Mouse (Mus musculus) ZHBTc4 (cell line): ENCODE measurements around the gene Hba-a1.
A peak's percentile ranks its signal among the peaks of the same experiment; 100 is the strongest.
"Not testable (repeated sequence)": the region's sequence is repeated elsewhere in the genome, so short reads cannot be mapped to it uniquely, and the experiment has no call there.

Source experiments
- DNase-seq: peaks from one replicate; pipeline ENCODE4 v3.0.0-alpha.2; 2011; ENCODE audit warnings: low read depth, low spot score

Hba-a1 gene

DNA sequence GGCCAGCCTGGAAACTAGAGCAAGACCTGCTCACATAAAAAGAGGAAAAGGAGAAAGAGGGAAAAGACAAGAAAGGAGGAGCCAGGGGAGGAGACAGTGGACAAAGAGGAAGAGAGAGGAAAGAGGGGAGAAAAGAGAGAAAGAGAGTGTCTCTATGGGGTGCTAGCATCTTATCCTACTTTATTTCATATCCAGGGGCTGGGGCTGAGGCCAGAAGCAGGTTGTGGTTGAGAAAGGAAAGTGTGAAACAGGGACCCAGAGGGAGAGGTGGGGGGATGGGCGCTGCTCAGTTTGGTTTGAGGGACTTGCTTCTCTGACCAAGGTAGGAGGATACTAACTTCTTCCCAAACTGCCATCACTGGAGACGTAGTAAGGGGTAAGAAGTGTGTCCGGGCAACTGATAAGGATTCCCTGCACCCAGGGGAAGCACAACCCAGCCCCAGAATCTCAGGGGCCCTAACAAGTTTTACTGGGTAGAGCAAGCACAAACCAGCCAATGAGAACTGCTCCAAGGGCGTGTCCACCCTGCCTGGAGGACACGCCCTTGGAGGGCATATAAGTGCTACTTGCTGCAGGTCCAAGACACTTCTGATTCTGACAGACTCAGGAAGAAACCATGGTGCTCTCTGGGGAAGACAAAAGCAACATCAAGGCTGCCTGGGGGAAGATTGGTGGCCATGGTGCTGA, at the start of gene Hba-a1:
Gene Hba-a1 (plus strand): TSS at position 421 of the 687 bp plus-strand sequence.
- DNase-seq, result not testable (repeated sequence)

DNA sequence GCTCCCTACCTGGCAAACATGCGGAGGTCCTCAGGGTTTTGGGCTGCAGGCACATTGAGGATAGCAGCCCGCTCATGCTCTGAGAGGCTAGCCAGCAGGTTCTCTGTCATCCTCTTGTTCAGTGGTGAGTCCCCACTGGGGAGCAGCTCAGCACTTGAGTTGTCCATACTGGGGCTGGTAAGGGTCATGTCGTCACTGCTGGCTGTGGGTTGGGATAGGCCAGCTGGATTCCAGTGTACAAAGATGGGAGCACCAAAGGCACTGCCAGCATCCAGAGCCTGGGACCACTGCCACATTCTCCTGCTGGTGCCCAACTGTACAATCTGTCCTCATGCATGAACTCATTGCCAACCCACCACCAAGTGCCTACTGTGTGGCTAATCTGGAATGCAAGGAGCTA, 49.4 kb upstream of the Hba-a1 start:
- no peak for DNase-seq

DNA sequence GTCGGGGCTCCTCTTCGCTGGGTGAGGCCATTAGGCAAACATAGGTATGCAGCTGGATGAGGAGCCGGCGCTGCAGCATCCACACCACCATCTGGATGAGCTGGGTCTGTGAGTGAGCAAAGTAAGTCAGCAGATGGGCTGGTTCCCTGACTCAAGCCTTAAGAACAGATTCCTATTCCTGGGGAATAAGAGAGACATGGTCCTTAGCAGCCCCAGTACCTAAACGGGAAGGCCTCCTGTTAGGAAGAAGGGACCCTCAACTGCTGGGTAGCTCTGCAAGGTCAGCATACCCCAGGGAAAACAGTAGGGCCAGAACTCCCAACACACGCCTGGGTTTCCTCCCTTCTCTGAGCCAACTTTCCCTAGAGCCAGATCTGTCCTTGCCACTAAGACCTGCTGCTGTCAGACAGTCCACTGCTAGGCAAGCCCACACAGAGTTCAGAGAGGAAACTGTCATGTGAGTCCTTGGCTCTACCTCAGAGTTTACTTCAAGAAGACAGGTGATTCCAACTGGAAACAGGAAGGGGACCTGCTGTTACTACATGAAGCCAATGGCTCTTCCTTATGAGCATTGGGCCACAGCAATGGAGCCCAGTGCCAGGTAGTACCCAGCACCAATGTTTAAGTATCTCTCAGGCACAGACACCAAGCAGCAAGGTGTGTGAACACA, 48.4 kb upstream of the Hba-a1 start:
- DNase-seq, result no peak

DNA sequence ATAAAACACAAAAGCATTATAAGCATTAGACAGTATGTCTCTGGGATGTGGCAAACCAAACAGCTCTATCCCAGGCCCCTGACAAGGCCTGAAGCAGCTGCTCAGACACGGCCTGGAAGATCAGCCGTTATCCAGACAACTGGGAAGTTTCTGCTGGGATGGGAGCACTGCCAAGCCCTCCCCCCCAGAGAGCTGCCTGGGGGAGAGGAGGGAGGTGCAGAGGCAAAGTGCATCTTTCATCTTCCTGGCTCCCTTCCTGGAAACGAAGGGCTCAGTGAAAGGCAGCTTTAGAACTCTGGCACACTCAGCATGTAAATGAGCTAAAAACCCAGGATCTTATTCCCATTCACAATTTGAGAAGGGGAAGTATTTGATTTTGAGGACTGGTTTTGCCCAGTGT, 47.7 kb upstream of the Hba-a1 start:
- no peak for DNase-seq

DNA sequence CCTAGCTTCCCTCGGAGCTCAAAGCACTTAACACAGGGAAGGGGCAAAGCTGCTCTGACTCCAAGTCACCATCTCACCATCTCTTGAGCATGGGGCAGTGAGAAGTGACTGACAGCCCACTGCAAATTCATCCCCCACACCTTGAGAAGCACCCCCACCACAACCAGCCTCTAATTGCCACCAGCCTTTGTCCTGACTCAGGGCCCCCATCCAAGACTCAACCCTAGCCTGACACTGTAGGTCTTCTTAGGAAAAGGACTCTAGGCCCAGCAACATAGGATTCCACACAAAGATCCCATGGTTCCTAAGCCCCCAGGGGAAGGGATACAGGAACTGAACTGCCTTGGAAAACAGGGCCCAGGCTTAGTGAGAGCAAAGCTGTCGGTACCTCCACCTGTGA, 47.2 kb upstream of the Hba-a1 start:
- DNase-seq, result no peak

DNA sequence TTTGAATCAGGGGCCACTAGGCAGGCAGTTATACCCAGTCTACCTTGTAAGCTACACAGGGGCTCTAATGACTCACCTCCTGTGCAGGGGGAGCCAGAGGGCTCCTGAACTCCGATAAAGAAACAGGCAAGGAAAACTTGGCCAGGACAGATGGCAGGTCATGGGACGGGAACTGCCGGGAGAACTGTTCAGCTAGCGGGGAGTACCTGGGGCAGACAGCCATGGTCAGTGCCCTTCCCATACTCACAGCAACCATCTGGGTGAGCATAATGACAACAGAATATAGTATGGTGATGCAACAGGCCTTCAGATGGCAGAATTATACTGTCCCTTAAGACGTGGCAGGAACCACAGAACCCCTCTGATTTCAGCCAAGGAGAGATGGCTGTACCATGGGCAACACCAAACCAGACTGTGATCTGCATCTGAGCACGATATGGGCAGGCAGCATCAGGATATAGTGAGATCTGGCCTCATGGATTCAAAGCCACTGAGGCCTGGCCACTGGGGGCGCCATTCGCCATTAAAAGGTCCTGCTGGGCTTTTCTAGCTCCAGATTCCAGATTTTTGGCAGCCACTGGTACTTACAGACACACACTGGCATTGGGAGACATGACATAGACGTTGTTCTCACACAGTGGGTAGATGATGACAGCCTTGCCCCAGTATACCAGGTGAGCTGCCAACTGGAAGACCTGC, 46.5 kb upstream of the Hba-a1 start:
- DNase-seq, result peak; percentile 67

DNA sequence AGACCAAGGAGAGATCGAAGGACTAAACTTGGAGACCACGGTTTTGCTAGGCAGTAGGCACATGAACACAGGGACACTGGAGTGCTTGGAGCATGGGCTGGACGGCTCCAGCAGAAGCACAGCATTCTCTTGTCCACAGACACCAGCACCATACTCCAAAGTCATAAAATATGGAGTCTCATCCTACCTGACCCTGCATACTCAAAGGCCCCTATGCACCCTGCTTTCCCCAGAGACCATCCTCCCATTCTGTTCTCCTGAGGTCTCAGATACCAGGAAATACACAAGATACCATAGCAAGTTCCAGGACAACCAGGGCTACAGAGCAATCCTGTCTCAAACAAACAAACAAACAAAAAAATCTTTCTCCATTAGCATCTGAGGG, 45.9 kb upstream of the Hba-a1 start:
- DNase-seq, result no peak

DNA sequence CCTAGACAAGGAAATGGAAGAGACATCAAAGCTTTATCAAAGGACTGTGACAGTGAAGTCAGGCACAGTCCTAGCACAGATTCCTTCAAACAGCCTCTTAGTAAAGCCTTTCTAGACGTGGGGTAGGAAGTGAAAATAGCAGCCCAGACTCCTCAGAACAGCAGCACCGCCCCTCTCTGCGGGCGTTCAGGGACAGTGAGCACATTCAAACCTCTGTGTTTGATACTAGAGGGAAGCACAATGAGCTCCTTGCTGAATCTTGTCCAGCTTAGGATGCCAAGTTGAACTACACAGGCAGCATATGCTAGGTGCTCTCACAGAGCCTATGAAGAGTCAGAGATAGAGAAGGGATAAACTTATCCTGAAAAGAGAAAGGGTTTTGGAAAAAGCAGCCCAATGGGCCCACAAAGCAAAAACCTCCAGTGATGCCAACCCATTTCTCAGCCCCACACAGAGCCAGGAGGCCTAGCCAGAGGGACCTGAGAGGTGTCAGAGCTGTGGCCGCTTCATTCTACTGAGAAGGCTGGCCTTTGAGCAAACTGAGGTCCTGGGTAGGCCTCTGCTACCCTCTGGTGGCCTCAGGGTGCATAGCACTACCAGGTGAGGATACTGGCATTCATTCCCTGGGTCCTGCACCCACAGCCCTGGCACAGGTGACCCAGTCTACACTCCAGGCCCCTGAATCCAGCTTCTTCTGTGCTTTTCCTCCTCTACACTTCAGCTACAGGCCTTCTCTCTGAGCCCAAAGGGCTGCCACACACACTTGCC, 45.0 kb upstream of the Hba-a1 start:
- DNase-seq, result peak; percentile 72

DNA sequence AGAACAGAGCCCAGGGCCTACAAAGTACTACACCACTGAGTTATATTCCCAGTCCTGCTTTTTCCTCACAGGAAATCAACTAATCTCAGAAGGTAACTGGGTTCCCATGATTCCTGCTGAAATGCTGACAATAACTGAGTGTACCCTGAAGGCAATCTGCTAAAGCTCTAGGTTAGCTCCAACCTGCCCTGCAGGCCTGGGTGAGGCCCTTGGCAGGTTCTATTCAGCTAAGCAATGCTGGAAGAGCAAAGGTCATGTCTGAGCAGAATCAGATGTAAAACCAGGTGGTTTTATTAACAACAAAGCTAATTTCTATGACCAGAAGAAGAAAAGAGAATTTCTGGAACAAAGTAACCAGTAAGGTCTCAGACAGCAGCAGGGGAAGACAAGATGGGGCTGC, 41.9 kb upstream of the Hba-a1 start:
- no peak for DNase-seq

DNA sequence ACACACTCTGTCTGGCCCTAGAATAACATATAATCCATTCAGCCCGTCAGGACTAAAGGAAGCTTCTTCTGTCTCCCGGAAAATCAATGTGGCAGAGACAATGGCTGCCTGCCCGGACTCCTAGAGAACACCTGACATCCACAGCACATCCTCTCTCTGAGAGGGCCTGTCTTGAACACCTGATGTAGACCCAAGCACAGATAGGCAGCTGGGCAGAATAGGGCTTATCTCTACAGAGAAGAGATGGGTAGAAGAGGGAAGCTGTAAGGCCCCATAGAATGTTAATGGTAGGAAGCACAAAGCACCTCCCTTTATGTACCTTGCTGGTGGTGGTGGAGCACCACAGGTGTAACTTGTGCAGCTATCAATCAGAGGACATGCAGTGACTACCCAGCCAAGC, 41.1 kb upstream of the Hba-a1 start:
- no peak for DNase-seq

DNA sequence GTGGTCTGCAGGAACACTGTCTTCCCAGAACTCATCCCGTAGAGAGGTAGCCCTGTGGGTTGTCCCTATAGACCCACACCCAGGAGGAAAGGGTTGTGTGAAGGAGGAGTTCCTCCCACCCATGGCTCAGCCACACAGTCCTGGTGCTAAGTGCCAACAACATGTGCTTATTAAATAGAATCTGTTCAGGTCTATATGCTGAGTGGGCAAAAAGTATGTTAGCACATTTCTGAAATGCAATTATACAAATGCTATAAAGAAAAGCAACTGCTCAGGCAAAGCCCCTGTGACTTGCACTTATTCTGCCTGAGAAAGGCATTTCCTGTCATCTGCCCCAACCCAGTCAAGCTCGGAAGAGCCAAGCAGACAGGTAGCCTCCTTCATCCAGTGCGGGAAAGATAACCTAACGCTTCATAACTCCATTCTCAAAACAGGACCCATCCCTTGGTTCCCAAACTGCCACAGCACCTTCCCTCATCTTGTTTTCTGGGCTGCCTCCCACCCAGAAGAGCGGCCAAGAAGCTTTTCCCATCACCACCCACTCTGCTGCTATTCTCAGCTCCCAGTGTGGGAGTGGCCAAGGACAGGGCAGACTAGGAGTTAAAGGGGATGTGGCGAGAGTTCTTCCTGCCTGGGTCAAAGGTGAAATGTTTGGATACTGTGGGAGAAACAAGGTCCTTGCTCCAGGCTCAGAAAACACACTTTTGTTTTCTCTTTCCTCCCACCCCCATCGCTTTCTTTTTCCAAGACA, 39.9 kb upstream of the Hba-a1 start:
- peak; percentile 63 for DNase-seq

DNA sequence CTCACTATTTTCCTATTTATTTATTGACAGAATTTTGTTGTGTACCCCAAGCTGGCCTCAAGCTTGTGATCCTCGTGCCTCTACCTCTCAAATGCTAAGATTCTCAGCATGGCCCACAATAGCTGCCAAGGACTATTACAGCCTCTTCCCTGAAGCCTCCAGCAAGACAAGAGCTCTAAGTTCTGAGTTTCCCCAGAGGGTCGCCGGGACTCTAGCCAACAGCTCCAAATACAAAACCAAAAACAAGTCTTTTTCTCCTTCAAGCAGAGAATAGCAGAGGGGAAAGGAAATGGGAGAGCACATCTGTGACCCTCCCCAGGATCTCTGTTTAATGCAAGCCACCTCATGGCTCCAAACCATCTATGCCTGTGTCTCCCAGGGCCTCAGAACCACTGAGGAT, 39.2 kb upstream of the Hba-a1 start:
- DNase-seq, result no peak

DNA sequence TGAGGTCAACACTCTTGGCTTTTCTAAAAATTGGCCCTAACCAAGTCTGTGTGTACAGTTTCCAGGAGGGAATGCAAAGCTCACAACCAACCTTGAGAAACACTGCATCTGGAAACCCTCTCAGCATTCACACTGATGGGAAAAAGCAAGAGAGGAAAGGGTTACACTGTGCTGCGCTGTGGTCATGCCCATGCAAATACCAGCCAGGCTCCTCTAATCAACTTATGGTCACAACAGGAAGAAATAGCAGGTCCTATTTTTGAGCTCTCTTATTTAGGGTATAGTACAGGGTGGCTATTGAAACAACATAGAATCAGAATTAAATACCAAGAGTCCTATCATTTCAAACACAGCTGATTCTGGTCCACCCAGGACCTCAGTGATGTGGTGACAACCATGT, 38.7 kb upstream of the Hba-a1 start:
- DNase-seq, result no peak

DNA sequence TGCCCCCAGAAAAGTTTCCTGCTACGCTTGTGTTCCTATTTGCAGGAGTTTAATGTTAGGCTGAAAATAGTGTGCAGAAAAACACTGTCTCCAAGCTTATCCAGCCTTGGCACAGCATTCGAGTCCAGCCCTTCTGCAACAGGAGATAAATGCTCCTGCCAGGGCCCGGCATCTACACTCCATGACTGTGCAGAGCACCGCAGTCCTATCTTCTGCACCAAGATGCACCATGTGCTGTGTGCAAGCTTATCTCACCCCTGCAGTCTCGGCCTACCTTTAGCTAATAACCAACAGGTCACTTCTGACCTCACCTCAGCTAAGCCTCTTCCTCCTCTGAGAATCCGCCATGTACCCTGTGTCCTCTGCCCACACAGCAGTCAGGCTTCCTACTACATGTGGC, 37.7 kb upstream of the Hba-a1 start:
- DNase-seq, result no peak

DNA sequence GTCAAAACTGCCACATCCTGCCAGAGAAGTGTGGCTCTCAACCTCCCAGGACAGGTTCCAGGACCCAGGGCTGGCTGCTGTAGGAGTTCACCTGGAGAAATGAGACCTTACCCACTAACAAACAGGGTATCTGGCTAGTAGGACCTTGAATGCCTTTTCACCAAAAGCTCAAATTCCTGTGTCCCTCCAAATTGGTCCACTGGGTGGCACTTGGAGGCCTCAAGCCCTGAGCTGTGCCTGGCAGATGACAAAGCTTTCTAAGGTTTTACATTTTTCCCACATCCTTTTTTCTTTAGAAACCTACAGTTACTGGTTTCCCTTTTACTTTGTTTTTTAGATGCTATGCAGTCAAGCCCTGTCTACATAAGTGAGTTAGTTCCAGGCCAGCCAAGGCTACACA, 36.2 kb upstream of the Hba-a1 start:
- no peak for DNase-seq

DNA sequence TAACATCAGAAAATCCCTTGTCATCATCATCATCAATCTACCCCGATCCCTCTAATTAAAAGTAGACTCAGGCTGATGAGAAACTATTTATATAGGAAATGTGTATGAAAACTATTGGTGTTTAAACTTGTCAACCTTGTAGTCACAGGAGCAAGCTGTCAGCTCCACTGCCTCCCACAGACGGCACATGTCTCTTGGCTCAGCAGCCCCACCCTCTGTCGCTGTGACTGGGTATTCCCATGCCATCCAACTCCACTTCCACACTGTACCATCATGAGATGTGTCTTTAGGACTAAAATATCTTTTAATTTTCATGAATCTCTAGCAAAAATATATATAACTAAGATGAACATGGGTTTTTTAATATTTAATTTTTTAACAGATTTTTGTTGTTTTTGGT, 35.0 kb upstream of the Hba-a1 start:
- no peak for DNase-seq

DNA sequence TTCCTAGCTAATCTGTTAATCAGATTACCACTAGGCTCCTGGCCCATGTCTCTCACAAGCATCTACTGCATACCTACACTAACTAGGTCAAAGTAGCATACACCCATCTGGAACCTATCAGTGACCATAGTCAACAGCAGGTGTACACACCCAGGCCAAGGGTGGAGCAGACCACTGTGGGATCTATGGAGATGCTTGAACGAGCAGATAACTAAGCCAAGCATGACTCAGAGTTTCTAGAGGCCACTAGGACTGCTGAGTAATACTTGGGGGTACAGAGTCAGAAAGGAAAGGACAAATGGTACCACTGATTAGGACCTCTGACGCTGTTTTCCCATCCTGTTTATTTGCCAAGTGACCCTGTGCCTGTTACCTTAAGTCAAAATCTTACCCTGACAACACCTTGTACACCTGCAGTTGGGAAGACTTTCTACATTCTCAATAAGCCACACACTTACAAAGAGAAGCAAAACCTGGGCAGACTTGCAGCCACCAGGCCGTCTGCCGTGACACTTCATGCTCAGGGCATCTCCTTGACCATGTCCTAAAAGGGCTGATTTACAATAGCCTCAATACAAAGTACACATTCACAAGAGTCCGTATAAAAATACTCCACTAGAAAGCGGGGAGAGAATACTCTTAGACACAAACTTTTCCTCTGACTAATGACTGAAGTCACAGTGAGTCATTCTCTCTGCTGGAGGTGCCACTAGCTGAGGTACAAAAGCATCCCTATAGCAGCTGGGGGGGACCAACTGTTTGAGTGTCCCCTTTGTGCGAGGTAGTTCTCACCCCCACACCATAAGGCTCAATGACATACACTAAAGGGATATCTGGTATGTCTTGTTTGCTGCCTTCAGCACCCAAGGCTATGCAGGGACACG, 32.2 kb upstream of the Hba-a1 start:
- DNase-seq, result no peak

DNA sequence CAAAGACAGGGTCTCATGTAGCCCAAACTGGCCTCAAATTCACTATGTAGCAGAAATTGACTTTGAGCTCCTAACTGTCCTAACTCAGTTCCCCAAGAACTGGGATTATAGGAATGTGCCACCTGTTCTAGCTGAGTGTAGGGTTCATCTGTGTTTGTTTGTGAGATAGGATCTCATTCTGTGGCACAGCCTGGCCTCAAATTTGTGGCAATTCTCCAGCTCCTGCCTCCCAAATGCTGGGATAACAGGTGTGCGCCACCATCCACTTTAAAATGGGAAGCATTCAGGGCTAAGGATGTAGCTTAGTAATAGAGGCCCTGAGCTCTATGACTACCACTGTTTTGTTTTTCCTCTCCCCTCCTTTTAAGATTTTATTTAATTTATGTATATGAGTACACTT, 30.2 kb upstream of the Hba-a1 start:
- DNase-seq, result no peak

DNA sequence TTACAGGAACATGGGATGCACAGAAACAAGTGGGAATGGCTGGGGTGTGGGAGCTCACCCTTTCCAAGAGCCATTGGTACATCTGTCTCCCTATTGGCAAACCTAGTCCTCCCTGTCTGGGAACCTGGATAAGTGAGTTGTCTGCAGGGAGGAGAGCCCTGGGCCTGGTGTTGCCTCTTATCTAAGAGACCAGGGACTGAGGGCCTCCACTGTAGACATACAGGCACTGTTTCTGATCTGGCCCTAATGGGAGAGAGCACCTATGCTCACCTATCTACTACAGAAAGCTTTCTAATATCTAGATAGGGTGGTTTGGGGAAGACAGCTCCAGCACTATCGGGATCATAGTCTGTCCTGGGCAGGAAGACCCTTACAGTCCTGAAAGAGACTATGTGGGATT, 27.2 kb upstream of the Hba-a1 start:
- no peak for DNase-seq

DNA sequence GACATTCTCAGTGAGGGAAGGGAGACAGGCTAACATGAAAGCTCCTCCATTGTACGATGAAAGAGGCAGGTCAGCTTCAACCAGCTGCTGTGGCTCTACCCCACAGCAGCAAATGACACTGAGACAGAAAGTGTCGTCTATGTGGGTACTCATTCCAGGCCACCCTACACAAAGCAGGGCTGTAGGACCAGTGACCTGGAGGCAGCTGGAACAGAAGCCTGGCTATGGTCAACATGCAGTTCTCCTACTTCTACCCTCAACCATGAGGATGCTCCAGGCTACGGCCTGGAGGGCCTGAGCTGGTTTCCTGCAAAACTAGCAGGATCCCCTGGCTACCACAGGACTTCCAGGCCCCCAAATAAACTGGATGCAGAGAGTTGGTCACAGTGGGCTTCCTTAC, 26.7 kb upstream of the Hba-a1 start:
- no peak for DNase-seq
